Mouse (Mus musculus): ENCODE data around the gene Elof1.

Gene Elof1

DNA sequence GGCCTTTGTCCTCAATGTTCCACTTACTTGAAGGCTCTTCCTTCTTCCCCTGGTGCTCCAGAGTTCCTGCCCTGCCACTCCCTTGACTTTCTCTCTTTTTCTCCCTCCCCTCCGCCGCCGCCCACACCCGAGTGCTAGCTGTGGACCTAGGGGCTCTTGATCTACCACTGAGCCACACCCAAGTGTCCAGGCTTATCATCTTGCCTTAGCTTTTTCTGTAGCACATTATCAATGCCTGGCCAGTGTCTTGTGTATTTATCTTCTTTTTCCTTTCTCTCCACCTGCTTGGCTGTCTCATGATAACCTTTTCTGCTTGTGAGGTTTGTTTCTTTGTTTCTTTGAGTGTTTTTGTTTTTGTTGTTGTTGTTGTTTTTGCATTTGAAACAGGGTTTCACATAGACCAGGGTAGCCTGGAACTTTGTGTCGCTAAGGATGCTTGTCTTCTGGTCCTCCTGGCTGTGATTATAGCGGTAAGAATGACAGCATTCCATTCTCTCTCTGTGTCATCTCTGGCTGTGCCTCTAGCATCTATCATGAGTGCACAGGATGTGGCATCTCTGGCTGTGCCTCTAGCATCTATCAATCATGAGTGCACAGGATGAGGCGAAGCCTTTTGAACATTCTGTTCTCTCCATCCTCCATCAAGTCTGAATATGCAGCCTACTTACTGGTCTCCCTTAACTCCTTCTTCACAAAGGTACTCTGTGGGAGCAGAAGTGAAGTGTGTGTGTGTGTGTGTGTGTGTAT is 18.8 kb upstream of the Elof1 start, which contains the start of gene Acp5:
Gene Acp5, minus strand, starts transcription at position 68 of the 747 bp plus-strand sequence.
- no peak for DNase-seq

DNA sequence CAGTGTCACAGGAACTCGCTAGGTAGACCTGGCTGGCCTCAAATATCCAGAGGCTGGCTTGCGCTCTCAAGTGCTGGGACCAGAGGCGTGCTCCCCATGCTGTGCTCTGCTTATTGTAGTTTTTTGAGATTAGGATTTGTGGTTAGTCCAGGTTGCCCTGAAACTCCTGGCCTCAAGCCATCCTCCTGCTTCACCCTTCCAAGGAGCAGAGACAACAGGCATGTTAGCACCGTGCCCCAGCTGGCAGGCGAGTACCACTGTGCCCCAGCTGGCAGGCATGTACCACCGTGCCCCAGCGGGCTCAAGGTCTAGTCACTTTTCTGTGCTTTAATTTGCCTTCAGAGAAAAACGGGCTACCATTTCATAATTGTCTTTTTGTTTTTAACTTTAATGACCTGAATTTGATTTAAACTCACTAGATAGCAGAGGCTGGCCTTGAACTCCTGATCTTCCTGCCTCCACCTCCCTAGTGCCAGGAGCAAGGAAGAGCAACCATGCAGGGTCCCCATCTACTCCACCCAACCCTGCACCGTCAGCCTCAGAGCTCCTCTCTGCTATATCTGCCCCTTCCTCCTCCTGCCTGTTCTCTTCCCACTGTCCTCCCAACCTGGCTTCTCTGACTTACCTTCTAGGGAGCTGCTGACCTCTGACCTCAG is 18.1 kb upstream of the Elof1 start:
- DNase-seq = no peak

DNA sequence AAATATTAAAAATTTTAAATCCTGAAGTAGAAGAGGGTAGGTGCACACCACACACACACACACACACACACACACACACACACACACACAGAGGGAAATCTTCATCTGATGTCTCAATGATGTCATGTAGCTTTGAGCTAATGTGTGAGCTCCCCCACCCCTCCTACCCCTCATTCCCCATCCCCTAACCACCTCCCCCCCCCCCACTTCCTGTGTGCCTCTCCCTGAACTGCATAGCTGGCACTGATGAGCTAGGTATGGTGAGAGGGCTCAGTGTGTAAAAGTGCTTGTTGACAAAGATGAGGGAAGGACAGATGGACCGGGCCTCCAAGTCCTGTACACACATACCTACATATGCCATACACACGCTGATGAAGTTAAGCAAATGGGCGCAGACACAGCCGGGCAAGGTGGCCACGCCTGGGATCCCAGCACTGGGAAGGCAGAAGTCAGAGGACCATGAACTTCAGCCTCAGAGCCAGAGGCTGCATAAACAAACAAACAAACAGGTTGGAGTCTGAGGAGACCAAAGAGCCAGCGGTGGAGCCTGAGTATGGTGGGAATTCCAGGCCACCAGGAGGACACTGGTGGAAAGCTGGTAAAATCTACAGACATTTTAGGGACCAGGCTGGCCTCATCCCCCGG is 17.4 kb upstream of the Elof1 start:
- DNase-seq = no peak

DNA sequence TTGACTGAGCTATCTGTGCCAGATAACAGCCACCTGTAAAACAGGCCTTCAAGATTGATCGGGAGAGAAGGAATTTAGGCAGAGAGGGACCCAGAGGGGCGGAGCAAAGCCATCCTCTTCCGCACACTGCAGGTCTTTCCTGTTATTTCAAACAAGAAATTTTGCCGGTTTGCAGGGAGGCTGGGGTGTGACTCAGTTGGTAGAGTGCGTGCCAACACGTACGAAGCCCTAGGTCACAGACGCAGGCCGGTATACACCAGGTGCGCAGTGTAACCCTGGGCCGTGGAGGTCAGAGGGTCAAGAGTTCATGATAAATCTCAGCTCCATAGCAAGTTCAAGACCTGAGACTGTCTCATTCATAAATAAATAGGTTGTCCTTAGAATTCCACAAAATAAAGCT is 15.2 kb upstream of the Elof1 start:
- DNase-seq = no peak

DNA sequence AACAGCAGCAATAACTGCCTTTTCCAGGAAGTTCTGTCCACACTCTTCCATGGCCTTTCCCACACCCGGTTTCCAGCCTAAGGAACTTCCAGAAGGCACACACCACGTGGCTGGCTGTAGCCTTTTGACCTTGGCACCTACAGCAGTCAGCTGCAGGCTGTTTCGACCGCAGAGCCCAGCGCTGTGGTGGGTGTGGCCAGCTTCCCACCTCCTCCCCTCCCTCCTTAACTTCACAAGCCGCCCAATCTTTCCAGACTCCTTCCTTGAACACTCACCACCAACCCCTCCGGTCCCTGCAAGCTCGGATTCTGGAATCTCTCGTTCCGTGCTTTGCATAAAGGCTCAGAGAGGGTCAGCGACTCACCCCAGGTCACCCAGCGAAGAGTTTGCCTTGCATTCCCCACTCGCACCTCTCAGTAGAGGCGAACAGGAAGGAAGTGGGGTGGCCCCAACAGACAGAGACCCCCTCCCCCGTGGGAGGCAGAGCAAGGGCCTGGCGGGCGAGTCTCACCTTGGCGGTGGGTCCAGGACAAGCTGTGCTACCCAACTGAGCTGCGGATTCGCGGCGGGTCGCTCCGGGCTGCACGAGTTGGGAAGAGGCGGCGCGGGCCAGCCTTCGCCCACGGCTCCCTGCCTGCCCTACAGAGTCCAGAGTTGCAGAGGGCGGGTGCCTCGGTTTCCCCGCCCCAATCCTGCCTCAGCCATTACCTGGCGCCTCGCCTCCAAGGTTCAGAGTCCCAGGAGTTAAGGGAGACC is 14.4 kb upstream of the Elof1 start:
- DNase-seq = peak; percentile 77 to 78

DNA sequence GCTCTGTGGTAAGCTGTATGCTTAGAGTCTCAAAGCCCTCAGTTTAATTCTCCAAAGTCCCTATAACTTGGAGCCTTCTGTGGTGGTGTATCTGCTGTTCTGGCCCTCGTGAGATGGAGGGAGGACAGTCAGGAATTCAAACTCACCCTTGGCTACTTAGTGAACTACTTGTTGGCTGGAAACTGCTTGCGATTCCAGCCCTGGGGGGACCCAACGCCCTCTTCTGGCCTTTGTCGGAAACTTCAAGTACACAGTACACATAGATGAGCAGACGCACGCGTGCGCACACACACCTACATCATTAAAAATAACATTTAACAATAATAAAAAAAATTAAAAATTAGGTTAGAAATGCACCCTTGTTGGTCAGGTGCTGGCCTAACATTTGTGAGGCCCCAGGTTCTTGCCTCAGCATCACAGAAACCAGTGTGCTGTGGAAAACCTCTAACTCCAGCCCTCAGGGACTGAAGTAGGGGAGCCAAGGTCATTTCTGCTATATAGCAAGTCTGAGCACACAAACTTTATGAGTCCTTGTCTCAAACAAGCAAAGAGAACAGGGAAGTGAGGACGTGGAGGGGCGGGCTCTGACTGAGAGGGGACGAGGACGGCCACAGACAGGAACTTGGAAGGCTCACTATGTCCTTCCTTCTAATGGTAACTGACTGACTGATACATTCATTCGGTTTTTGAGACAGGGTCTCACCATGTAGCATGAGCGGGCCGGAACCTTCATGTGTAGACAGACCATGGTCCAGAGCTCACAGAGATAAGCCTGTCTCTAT is 8.5 kb upstream of the Elof1 start:
- DNase-seq = peak; percentile 48 to 55

DNA sequence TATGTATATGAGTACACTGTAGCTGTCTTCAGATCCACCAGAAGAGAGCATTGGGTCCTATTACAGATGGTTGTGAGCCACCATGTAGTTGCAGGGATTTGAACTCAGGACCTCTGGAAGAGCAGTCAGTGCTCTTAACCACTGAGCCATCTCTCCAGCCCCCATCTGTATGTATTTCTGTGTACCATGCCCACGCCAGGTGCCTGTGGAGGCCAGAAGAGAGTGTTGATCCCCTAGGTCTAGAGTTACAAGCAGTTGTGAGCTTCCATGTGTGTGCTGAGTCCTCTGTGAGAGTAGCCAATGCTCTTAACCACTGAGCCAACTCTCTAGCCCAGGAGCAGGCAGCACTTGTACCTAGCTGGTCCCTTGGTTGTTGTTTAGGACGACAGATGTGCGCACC is 7.2 kb upstream of the Elof1 start:
- no peak for DNase-seq

DNA sequence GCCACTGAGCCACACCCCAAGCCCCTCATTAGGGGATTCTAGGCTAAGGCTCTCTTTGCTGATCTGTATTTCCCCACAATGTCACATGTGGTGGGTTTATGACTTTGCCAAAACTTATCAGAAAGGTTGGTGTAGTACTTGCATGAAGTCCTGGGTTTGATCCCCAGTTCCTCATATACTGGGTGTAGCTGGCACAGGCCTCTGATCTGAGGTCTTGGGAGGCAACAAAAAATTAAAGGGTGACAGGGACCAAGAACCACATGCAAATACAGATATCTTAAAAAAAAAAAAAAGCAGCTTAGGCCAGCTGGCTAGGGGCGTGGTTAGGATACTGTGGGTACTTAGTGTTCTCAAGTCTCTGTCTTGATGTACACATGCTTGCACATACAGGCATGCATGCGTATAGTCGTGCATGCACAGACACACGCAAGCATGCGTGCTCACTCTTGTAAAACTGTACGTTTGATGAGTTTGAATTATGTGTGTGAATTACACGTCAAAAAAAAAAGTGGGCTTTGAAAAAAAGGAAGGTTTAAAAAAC is 6.2 kb upstream of the Elof1 start:
- DNase-seq = no peak

DNA sequence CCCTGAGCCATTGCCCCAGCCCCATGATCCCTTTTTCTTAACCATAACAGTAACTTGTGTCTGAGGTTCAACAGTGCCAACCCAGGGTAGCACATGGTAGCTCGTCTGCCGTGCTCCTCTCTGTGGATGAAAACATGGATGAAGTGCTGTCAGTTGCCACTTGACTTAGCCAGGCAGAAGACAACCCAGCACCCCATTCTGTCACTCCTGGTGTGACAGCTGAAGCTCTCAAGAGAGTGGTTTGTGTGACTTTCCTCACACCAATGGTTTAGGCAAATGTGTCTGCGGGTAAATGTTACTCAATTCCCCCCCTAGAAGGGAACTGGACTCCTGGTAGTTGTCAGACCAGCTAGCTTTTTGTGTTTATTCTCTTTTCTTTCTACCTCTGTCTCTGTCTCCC is 5.0 kb upstream of the Elof1 start:
- no peak for DNase-seq

DNA sequence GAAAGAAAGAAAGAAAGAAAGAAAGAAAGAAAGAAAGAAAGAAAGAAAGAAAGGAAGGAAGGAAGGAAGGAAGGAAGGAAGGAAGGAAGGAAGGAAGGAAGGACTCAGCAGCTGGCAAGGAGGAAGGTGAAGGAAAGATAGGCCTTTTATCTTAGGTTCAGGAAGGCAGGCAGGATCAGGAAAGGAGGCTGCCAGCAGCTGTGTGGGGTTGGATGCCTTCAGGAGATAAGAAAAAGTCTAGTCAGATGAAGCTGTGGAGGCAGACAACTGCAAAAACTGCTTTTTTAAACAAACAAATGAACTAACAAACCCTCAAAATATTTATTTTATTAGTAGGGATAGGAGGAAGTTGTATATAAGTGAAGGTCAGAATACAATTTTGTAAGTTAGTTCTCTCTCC is 4.6 kb upstream of the Elof1 start:
- DNase-seq = no peak

DNA sequence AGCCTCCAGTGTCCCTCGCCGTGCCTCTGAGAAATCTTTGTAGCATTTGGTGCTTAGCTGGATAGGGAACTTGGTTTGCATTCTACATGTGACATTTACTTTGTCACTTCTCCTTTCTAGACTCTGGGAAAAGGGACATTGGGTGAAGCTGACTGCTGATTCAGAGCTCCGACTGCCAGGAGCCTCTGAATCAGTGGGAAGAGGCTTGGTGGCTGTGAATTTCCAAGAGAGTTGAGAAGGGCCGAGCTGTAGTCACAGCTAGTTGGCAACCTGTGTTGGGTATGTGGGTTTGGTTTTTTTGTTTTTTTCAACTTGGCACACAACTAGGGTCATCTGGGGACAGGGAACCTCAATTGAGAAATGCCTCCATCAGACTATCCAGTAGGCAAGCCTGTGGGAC is 2.6 kb upstream of the Elof1 start:
- DNase-seq = no peak

DNA sequence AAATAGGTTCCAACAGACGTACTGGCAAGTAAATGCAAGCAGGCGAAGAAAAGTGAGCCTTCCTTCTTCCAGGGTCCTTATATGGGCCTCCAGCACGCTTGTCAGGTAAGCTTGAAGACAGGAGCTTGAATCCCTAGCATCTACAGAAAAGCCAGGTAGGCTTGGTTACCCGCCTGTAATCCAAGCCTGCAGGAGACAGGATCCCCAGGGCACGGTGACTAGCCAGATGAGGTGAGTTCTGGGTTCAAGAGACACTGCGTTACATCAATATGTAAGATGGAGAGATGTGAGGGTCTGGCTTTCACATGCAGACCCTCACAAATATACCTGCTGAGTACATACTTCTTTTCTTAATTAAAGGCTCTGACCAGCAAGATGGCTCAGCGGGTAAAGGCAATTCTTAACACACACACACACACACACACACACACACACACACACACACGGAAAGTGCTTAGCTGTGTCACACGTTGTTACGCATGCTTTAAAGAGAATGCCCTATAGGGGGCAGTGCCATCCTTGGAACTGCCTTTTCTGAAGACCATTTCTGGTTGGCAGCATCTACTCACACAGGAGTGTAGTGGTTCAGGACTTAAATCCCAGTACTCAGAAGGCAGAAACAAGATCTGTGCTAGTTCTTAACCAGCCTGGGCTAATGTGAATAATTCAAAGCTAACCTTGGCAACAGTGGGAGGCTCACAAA is 933 bp upstream of the Elof1 start:
- peak; percentile 50 to 67 for DNase-seq

DNA sequence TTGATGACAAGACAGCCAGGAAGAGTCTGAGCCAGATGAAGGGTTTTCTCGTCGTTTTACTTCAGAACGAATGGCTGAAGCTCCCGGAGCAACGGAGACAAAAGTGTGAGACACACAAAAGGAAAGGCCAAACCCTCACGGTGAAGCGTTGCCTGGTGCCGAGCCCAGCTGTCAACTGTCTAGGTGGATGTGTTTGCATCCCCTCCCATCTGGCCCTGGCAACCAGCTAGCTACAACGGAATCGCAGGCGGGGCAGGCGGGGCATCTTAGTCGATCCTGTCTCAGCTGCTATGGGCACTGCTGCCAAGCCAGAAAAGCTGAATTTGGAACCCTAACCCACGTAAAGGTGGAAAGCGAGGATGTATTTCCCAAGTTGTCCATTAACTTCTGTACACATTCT is 886 bp downstream of the Elof1 start:
- DNase-seq = peak; percentile 37 to 54

DNA sequence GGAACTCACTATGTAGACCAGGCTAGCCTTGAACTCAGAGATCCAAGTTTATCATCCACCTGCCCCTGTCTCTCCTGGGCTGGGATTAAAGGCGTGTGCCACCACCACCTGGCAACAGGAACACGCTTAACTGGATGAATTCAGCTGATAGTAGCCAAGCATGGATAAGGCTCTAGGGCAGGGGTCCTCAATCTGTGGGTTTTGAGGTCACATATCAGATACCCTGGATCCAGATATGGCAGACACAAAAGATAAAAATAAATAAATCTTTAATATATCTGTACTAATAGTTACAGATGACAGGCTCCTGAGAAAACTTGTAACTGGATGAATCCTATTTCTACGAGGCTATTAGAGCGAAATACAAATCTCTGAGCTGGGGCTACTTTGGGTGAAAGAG is 1.3 kb downstream of the Elof1 start:
- no peak for DNase-seq

DNA sequence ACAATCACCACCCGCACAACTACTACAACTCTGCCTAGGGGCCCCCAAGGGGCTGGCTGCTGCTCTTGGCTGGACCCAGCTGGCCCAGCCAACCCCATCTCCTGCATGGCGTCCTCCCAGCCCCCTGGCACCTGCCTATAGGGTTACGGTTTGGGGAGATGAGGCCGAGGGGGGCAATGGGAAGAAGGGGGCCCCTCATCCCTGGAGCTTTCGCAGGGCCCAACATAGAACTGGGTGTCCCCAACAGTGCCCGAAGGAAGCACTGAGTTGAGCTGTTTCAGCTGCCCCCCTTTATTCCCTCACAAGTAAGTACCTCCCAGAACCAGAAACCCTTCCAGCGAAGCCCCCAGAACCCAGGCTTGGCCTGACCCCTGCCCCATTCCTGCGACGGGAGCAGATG is 8.8 kb downstream of the Elof1 start:
- DNase-seq = no peak

DNA sequence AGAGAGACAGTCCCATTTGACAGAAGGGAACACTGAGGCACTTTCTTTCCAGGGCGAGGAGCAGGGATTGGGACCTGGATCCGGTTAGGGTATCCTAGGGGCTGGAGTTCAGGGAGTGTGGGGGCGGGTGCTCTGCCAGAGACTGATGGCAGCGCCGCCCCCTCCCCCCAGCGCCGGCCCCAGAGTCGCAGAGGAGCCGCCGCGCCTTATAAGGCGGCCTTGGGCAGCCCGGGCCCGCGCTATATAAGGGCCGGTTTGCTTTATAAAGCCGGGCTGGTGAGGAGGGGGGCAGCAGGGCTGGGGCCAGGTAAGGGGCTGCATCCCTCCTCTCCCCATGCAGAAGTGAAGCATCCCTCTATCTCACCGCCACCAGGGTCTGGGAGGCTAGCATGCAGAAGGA is 17.1 kb downstream of the Elof1 start:
- DNase-seq = no peak

DNA sequence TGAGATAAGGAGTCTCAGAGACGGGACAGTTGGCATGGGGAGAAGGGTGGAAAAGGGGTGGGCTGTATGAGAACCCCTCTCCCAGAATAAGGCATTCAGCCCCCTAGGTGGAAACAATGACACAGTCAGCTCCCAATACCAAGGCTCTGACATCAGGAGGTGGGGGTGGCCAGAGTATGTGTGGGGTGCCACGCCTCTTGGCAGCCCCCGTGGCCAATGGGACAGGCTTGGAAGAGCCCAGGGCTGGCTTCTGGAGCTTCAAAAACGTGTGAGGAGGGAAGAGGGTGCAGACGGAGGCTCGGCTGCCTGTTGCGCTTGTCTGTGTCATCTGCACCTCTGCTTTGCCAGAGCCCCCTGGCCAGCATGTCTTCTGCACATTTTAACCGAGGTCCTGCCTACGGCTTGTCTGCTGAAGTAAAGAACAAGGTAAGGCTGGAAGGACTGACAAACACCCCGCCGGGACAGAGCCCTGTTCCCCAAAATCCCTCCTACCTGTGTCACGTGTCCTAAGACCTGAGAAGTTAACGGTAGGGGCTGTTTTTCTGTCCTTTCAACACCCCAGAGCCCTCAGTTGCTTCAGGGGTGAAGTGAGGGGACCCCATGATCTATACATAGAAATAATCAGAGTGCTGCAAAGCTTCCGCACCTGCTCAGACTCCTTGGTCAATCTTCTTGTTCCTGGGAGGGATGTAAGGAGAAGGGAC is 17.8 kb downstream of the Elof1 start, which contains the start of gene Cnn1:
Gene Cnn1, plus strand, starts transcription at position 224 of the 704 bp plus-strand sequence.
- no peak for DNase-seq

DNA sequence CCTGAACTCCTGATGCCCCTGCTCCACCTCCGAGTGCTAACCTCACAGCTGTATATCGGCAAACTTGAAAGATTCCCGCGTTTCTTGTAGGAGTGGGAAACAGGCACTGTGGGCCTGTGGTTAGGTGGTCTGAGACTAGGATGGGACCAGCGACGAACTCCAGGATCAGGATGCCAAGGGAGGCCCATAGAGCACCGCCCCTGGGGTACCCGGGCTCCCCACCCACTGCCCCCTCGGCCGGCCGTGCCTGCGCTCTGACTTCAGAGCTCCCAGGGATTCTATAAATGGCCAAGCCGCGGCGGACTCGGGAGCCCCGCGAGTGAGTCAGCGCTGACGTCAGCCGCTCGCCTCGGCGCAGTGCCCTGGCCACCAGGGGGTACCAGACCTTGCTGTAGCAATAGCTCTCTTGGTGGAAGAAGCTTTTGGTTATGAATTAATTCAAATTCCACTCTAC is 21.1 kb downstream of the Elof1 start:
- DNase-seq = peak; percentile 85 to 89

DNA sequence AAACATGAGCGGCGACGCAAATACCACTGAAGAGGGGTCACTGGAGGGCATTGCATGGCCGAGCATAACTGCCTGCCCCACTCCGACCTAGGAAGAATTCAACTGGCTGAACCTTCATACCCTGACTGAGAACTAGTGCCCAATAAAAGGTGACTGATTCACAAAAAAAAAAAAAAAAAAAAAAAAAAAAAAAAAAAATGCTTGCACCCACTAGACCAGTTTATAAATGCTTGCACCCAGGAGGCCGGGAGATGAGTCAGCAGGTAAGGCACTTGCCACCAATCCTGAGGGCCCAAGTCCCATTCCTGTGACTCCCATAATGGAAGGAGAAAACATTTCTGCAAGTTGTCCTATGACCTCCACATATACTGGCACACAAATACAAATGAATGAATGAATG is 24.2 kb downstream of the Elof1 start:
- no peak for DNase-seq

DNA sequence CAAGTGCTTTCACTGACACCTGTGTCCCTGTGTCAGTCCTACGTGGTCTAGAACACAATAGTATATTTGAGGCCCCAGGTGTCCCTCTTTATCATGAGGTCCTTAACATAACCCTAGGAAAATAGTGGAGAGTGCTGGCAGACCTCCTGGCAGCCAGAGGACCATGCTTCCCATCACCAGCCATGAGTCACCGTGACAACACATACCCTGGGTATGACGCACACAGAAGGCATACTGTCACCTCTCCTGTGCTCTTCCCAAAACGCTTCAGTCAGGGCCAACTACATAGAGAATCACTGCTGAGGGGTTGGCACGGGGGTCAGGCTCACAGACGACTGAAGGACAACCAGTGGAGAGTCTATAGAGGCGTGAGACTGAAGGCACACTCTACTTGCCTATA is 27.0 kb downstream of the Elof1 start:
- no peak for DNase-seq

DNA sequence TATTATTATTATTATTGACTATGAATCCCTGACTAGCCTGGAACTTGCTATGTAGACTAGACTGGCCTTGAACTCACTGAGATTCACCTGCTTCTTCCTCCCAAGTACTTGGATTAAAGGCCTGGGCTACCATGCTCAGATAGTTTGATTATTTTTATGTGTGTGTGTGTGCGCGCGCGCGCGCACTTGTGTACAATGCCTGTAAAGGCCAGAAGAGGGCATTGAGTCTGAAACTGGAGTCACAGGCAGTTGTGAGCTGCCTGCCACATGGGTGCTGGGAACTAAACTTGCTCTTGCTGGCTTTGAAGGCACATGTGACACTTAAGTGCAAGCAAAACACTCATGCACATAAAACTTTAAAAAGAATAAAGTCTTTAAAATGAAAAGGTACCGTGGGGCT is 27.7 kb downstream of the Elof1 start:
- no peak for DNase-seq
